Mouse (Mus musculus) myocyte (in vitro differentiated cells): ENCODE results near the gene Plcg1.

ENCODE experiments used
- E2F4 ChIP-seq: IDR thresholded peaks from one replicate; pipeline ENCODE4 v1.6.1; 2011; ENCODE audit warnings: mild to moderate bottlenecking, control low read depth, moderate library complexity; ENCODE audit not compliant: insufficient read depth
- MAX ChIP-seq: IDR thresholded peaks from one replicate; pipeline ENCODE4 v1.6.1; 2011; ENCODE audit warnings: low read depth, mild to moderate bottlenecking, control low read depth
- MYOD1 ChIP-seq, 3 experiments: IDR thresholded peaks; one replicate each; pipeline ENCODE4 v1.6.1; 2011; ENCODE audit warnings: control low read depth in 2 of 3, low read depth in 2 of 3, mild to moderate bottlenecking in 2 of 3, moderate library complexity in 1 of 3; ENCODE audit not compliant: insufficient read length in 2 of 3, control insufficient read depth in 1 of 3
- POLR2A ChIP-seq: IDR thresholded peaks from one replicate; pipeline ENCODE4 v1.6.1; 2011; ENCODE audit warnings: low read depth, mild to moderate bottlenecking, control low read depth, moderate library complexity; ENCODE audit not compliant: insufficient read length
- USF1 ChIP-seq: IDR thresholded peaks from one replicate; pipeline ENCODE4 v1.6.1; 2011; ENCODE audit warnings: low read depth, mild to moderate bottlenecking, control low read depth, moderate library complexity

DNA sequence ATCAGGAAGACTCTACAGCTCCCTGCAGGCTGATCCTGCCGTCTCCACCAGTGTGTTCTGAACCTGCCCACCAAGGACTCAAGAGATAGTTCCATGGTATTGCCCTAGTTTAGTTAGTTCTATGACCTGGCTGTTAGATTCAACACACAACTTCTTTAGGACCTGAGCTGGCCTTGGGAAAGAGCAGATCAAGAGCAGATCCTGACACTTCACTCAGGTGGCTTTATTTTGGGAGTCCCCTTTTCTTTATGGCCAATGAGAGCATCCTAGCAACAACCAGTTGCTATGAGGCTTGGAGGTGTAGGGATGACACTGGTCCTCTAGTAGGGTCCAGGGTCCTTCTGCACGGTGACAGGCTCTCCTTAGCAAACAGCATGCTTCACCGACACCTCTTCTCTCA lies 34.0 kb downstream of the Plcg1 start:
- TF ChIP-seq POLR2A (no peak), USF1 (no peak), MAX (no peak), E2F4 (no peak), MYOD1 (IDR thresholded peaks at IDR 0.05; ENCODE audit: control insufficient read depth in 1 of 3, insufficient read length in 2 of 3, low read depth in 2 of 3) (no peak)
